Mouse (Mus musculus): Measurements from ENCODE around the gene Lum. TPM values are rescaled to one million over a fixed set of nuclear protein-coding genes. Genes with fewer than 3 reads are reported as not detected.

The Lum gene
- polyA plus RNA-seq, 1 experiment from 2014 or later = 41.5 TPM

Other genes starting within 250 kb of the Lum start
- 113 and 139 TPM in 2 replicates for gene Dcn, start 85.5 kb upstream of the Lum start, polyA plus RNA-seq (2014; fragmentation: Nextera tagmentation; extraction: Ambion mirVana)
- 0.12 TPM in 1 of 2 replicates, not detected in the other for gene Kera, start 41.8 kb downstream of the Lum start, polyA plus RNA-seq (2014; fragmentation: Nextera tagmentation; extraction: Ambion mirVana)
- gene Epyc, start 78.9 kb downstream of the Lum start, polyA plus RNA-seq (2014; fragmentation: Nextera tagmentation; extraction: Ambion mirVana) = 0.28 TPM in 1 of 2 replicates, not detected in the other
- gene Ccer1, start 127.9 kb downstream of the Lum start, polyA plus RNA-seq (2014; fragmentation: Nextera tagmentation; extraction: Ambion mirVana) = not detected in 2 replicates
- not detected in 2 replicates for gene C030005K15Rik, start 161.6 kb downstream of the Lum start, polyA plus RNA-seq (2014; fragmentation: Nextera tagmentation; extraction: Ambion mirVana)

Data from hindbrain, embryonic 14.5 days (tissue).